Mouse (Mus musculus) left cerebral cortex, postnatal 10 days (tissue): Measurements from ENCODE around the gene Bin2. TPM values are rescaled to one million over a fixed set of nuclear protein-coding genes. Genes with fewer than 3 reads are reported as not detected.

Experiments used
- DNase-seq, 2 experiments: peaks; one replicate each; pipeline ENCODE4 v3.0.0; 2021 to 2022; ENCODE audit warnings: low spot score in 2 of 2, mixed read lengths in 1 of 2; ENCODE audit errors: extremely low spot score in 1 of 2
- intact Hi-C: fragments of 180-260 bp; cut with DNase I; formaldehyde crosslinking; loops from one replicate; pipeline ENCODE4 v1.15.1; 2025
- total RNA-seq, 2 experiments: library from RNA; stranded (reverse); gene quantifications; 2 replicates each; pipeline ENCODE4 v1.2.3; 2021

Bin2 gene
- total RNA-seq, 2 experiments from 2014 or later = 5.1 to 5.6 TPM

DNA sequence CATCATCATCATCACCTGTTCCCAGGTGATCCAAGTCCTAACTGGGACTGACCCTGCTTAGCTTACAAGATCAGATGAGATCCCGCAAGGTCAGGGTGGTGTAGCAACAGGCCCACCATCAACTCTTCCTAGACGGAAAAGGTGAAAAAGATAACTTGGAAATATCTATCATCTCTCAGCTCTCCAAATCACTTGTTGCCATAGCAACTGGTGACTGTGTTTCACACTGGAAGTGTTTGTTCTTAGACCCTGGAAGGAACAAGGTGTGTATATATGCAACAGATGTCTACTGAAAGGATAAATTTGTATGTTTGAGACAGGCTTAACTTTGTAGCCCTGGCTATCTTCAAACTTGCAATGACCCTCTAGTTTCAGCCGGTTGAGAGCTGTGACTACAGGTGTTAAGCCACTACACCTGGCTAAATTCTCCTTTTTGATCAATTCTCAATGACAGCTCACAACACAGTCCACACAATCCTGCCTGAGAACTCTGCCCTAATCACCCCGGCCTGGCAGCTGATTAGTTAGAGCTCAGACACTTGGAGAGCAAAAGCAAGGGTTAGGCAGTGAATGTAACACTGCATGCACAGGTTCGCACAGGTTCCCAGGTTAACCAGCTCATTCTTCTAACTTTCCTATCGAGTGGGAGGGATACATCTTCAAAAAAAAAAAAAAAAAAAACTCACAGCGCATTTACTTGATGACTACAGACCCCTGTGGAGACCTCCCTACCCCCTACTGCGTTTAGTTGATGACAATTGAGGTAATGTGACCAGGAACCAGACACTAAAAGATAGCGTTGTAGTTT, 3.7 kb downstream of the Bin2 start:
- DNase-seq = no peak

DNA sequence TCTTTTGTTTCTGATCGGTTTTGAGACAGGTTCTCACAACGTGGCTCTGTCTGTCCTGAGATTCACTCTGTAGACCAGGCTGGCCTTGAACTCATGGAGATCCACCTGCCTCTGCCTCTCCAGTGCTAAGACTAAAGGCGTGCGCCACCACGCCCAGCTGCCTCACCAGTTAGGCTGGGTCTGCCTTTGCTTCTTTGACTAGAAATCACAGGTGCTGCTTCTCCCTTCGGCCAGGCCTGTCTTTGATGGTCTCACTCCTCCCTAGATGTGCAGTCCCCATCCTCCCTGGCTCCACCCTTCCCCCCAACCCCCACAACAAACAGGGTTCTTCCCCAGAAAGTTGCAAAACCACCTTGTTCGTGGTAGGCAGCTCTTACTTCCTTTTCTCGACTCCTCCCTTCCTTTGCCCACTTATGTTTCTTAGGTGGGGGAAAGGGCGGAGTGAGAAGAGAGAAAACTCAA, 4.5 kb downstream of the Bin2 start:
- intact Hi-C loops = no loop called here
- no peak for DNase-seq

More for the DNA sequence above, 3.7 kb downstream of the Bin2 start:
- intact Hi-C loops = no loop called here

- intact Hi-C loops = no loop called here
- DNase-seq = no peak
Observed at GRCm38 (mm10) chr15:100660805-100661204, 8.5 kb downstream of the Bin2 start.

DNA sequence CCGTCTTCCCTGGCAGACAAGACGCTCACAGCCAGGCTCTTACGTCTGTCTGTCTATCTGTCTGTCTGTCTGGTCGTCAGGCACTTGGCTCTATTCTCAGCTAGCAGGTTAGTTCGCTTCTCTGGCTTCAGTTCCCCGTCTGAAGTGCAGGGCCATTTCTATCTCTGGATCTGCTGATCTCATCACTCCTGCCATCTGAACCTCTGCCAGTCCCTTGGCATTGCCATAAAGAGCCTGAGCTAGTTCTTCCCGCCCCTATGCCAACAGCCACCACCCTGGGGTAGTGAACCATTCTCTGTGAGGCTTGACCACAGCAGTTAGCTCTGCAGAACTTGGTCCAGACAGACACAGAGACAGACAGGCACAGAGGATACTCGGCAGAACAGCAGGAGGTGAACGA, 9.0 kb downstream of the Bin2 start:
- intact Hi-C loops = no loop called here
- peak in 1 of 2 experiments; percentile 38 for DNase-seq

GRCm38 (mm10) chr15:100655201-100655600, 14.2 kb downstream of the Bin2 start:
- DNase-seq = no peak
- intact Hi-C loops = no loop called here

DNA sequence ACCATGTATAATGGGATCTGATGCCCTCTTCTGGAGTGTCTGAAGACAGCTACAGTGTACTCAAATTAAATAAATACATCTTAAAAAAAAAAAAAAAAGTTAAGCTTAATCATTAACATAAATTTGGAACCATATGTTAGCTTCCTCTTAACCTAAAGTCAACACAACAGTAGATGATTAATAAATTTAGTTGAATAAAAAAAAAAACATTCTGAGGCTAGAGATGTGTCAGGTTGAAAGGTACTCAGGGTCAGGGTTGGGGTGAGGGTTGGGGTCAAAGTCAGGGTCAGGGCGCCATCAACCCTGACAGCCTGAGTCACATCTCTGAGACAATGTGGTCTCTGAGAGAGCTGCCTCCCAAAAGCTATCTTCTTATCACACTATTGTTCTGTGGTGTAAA, 15.1 kb downstream of the Bin2 start:
- intact Hi-C loops = no loop called here

DNA sequence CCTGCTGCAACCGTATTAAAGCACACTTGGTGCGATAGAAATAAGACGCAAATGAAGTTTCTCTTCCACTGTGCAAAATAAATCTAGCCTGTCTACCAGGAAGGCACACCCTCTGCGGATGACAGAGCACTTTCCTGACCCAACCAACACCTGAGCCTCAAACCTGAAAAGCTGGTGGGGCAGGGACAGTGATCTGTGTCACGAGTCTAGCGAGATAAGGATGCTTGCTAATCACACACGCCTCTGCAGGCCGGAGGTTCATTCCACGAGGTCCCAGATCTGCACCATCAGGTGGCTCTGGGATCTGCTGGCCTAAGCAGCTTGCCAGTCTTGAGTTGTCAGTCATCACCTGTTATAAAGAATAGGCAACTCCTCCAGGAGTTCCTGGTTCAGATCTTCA, 17.7 kb downstream of the Bin2 start:
- DNase-seq = no peak
- intact Hi-C loops = no loop called here

More for the DNA sequence above, 15.1 kb downstream of the Bin2 start:
- DNase-seq = no peak

GRCm38 (mm10) chr15:100650111-100650510, 19.2 kb downstream of the Bin2 start:
- DNase-seq = no peak
- intact Hi-C loops = no loop called here

DNA sequence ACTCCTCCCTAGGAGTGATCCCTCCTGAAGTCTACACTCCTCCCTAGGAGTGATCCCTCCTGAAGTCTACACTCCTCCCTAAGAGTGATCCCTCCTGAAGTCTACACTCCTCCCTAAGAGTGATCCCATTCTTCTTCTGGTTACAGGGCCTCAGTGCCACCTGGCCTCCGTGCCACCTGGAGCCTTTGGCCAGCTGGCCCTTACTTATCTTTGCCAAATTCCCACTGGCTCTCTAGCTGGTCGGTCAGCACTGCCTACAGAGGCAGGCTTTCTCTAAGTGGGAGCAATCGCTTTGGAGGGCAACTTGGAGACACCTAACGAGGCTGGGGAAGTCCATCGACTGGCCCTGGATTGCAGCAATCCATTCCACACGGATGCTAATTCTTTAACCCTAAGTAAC, 23.2 kb downstream of the Bin2 start:
- DNase-seq = no peak
- intact Hi-C loops = no loop called here

GRCm38 (mm10) chr15:100642451-100642850, 26.9 kb downstream of the Bin2 start:
- no peak for DNase-seq
- intact Hi-C loops = no loop called here

GRCm38 (mm10) chr15:100641226-100641810, 28.0 kb downstream of the Bin2 start:
- intact Hi-C loops = no loop called here
- no peak for DNase-seq

DNA sequence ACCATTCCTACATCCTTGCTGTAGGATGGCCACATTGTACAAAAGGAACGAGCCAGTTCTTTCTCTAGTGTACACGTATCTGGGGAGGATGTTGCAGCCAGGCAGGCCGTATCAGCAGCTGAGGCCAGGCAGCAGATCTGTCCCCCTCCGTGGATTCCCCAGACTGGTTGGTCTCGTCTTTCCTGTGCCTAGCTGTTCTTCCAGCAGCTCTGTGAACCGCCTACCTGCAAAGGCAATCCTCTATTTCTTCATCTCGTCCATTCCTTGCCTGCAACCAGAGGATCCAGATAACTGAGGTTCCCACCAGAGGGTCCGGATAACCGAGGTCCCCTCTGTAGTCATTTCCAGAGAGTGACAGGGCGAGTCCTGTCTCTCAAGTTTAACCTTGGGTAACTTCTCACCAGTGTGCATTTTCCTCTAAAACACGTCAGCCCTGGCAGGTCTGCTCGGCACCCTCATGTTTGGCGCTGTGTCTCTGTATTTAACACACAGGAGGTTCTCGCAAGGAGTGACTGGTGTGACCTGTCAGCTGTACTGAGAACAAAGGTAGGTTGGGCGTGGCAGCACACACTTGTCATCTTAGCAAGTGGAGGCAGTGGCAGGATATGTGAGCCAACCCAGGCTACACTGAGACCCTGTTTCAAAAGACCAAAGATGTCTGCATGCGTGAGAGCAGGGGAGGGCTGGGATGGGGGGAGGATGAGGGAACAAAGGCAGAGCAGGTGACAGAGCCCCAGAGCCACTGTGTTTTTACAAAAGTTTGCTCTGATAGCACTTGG, 29.2 kb downstream of the Bin2 start:
- DNase-seq = no peak
- intact Hi-C loops = no loop called here

DNA sequence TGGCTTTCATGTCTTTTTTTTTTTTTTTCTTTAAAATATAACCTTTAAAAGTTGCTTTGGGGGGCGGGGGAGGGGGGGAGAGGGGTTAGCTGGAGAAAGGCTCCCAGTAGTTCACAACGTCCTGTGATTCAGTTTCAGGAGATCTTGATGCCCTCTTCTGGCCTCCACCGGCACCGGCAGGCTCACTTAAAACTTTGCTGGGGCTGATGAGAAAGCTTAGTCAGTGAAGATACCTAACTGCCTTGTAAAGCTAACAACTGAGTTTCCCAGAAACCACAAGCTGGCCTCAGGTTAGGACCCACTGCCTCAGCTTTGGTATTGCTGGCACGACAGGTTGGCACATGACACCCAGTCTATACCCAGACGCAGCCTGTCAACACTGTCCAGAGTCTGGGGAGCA, 31.7 kb downstream of the Bin2 start:
- no peak for DNase-seq
- intact Hi-C loops = no loop called here

- intact Hi-C loops = no loop called here
- DNase-seq = peak in 1 of 2 experiments; percentile 72
Observed at GRCm38 (mm10) chr15:100636700-100637501, 32.5 kb downstream of the Bin2 start, which contains the start of gene Smagp. Gene Smagp (minus strand): TSS chr15:100636940.

GRCm38 (mm10) chr15:100635851-100636645, 33.3 kb downstream of the Bin2 start:
- DNase-seq = no peak
- intact Hi-C loops = no loop called here

GRCm38 (mm10) chr15:100635239-100635638, 34.1 kb downstream of the Bin2 start:
- intact Hi-C loops = no loop called here
- DNase-seq = no peak

DNA sequence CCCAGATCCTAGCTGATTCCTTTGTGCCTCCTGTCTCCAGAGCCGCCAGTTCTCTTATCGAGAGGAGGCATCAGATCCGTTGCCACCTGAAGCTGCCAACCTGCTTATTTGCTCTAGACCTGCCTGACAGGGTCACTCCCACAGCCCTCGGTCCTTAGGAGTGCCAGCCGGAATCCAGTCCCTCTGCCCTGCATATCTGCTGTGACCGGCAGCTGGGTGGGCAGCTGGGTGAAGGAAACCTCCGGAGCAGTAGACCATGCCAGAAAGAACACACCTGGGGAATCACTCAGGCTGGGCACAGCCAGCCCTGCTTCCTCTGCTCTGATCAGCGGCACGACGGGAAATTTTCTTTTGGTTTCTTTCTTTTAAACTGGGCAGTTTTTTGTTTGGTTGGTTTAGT, 36.0 kb downstream of the Bin2 start:
- intact Hi-C loops = no loop called here

GRCm38 (mm10) chr15:100632323-100632722, 37.0 kb downstream of the Bin2 start:
- intact Hi-C loops = no loop called here
- no peak for DNase-seq

More for the DNA sequence above, 36.0 kb downstream of the Bin2 start:
- DNase-seq = no peak
